Comparison of ENCODE assay signal across 14 mouse cellular contexts in the genomic region with DNA sequence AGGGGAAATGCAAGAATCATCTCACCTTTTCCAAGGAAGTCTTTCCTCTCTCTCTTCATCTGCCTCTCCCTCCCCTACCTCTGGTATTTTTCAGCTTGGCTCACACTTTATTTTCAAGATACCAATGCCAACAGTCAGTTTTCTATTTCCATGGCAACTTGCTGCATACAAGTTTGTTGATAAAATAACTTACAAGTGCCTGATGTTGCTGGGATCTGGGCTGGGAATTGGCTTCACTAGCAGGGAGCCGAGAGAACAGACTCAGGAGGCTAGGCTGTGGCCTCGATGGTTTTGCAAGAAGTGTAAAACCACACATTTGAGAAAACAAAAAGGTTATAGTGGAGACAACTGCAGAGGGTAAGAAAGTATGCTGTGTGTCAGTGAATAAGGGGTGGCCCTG.
"Had no signal": no experiment of that assay in that cellular context is flagged by ENCODE, and none has a peak within 500 bp of the region (broad histone marks: within the 10 kb centered on the region; RNA-seq: fewer than 3 reads in every experiment).

No protein-coding gene starts in this region.

- H3K4me3 ChIP-seq: liver, embryonic 13.5 days; midbrain, embryonic 12.5 days; midbrain, embryonic 15.5 days; neural tube, embryonic 12.5 days; neural tube, embryonic 15.5 days had no signal

- DNase-seq: kidney, postnatal 25 days; liver, embryonic 13.5 days; lung, adult 2 months; right cerebral cortex, adult 18-20 months; right cerebral cortex, postnatal 14 days; right cerebral cortex, postnatal 4 days; thymus, postnatal 25 days had no signal

- H3K27ac ChIP-seq: kidney, postnatal 0 days; liver, embryonic 13.5 days; macrophage; midbrain, embryonic 12.5 days; midbrain, embryonic 15.5 days; neural tube, embryonic 12.5 days; neural tube, embryonic 15.5 days; stomach, postnatal 0 days had no signal

- ATAC-seq: midbrain, embryonic 15.5 days had no signal
